Mouse (Mus musculus): Measurements from ENCODE around the gene Vps29.

DNA sequence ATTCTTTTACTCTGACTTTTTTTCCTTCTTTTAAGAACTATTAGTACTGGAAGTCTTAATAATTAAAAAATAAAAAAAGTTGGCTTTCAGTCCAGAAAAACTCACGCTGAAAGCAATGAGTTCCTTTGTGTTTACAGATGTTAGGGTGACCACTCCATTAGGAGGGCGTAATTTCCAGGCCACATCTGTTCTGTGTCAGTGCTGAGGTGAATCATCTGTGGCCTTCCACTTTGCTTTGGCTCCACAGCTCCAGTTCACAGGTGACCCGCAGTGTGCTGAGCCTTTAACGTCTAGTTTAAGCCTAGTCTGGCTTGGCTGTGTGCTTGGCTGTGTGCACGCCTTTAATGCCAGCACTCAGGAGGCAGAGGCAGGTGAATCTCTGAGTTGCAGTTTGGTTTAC is 57.7 kb downstream of the Vps29 start:
- TF ChIP-seq POLR2A (IDR thresholded peaks at IDR 0.05; ENCODE audit: borderline replicate concordance, low read depth, low read length): no peak
- TF ChIP-seq CTCF (IDR thresholded peaks at IDR 0.05; ENCODE audit: low read depth, low read length): no peak
